Mouse (Mus musculus): ENCODE measurements around the gene Gmppa.

Gmppa gene

DNA sequence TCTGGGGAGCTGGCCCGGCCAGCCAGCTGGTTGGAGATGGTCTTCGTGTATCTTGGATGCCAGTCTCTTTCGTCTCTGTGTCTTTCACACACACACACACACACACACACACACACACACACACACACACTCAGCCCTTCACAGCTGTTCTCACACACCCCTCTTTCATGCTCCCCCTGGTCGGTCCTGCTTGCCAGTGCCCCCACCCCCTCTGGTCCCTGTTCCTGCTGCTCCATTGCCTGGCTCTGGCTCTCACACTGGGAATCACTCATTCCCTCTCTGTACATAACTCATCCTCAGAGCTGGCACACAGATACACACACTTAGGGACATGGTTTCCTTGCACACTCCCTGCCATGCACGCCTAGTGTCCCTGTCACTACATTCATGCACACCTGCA, 16.2 kb downstream of the Gmppa start:
- DNase-seq (ENCODE audit: low read depth in 1 of 2, low spot score in 2 of 2): no peak

DNA sequence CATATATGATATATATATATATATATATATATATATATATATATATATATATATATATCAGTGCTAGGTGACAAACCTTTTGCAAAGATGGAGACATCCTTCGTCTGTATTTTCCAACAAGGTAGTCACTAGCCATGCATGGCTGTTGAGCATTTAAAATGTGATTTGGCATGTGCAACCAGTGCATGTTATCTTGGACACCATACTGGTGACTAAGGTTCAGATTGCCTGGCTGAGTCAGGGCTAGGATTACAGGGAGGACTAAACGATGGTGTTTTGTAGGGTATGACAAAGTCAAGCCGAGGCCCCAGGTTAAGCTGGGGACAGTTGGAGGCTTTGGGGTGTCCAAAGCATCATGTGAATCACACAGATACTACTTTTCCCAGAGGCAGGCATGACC, 19.7 kb downstream of the Gmppa start:
- DNase-seq (ENCODE audit: low read depth in 1 of 2, low spot score in 2 of 2): no peak

GRCm38 (mm10) chr1:75455948-75456347, 20.2 kb downstream of the Gmppa start:
- DNase-seq (ENCODE audit: low read depth in 1 of 2, low spot score in 2 of 2): no peak

GRCm38 (mm10) chr1:75456746-75457564, 21.2 kb downstream of the Gmppa start:
- no peak for DNase-seq (ENCODE audit: low read depth in 1 of 2, low spot score in 2 of 2)

DNA sequence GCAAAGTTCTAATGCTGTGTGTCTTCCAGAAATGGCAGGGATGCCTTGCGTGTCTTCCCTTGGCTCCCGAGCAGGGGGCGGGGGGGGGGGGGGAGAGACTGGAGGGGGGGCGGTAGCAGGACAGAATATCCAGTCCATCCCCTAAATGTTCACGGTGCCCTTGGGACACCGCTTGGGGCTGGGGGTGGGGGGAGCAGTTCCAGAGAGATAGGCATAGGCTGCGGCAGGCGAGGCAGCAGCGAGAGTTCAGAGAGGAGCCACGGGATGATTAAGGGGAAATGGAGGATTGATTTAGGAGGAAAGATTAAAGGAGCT, 21.9 kb downstream of the Gmppa start:
- no peak for DNase-seq (ENCODE audit: low read depth in 1 of 2, low spot score in 2 of 2)

- DNase-seq (ENCODE audit: low read depth in 1 of 2, low spot score in 2 of 2): no peak
Observed at GRCm38 (mm10) chr1:75458025-75458788, 22.5 kb downstream of the Gmppa start.

DNA sequence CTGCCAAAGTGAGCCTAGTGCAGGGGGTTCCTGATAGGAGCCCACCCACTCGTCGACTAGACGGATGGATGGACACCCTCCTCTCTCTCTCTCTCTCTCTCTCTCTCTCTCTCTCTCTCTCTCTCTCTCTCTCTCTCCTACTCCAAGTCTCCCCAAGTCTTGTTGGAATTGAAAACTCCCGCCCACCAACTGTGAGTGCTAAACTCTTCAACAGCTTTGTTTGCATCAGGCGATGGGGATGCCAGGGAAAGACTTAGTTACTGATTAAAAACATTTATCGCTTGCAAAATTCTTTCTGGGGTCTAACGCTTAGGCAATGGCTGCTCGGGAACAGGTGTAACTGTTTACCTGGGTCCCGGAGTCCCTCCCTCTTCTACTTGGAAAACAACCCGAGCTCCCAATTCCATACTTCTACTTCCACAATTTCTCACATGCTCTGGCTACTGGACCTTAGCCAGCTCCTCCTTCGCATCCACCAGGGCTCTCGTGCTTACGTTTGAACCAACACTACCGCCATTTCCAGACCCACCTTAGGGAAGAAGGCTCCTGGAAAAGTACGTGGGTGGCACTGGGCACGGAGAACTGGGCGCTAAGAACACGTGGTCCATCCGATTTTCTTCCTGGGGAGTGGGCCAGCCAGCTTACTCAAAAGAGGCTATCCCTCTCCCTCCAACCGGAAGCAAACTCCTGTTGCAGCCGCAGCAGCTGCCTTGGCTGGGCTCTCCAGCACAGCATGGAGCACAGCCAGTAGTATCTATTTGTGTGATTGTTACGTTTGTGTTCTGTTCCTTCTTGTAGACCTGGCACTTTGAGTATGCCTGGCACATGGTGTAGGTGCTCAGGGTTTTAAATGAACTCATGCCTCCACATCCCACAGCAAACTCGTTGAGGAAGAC, 23.3 kb downstream of the Gmppa start:
- DNase-seq (ENCODE audit: low read depth in 1 of 2, low spot score in 2 of 2): no peak

GRCm38 (mm10) chr1:75460297-75460696, 24.6 kb downstream of the Gmppa start:
- DNase-seq (ENCODE audit: low read depth in 1 of 2, low spot score in 2 of 2): no peak

- no peak for DNase-seq (ENCODE audit: low read depth in 1 of 2, low spot score in 2 of 2)
Observed at GRCm38 (mm10) chr1:75462636-75463035, 26.9 kb downstream of the Gmppa start.

DNA sequence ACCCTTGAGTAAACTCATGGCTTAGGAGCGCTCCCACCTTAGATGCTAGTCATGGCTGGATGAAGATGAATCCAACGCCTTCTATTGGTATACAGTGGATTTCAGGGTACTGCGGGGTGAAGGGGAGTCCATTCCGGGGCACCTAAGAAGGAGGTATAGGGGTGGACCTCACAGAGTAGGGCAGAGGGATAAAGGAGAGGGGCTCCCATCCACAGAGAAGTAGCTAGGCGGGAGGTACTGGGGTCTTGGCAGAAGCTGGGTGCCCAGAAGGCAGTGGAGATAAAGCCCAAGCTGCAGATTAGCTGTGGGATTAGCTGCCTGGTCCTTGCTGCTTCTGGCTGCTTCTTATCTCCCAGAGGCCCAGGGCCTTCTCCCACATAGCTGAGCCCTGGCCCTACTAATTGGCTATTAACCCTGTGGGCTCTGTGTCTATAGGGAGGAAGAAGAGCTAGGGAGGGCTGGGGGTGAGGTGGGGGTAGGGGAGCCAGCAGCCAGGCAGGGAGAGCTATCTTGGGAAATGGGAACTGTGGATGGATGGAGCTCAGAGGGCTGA, 28.0 kb downstream of the Gmppa start:
- DNase-seq (ENCODE audit: low read depth in 1 of 2, low spot score in 2 of 2): no peak

DNA sequence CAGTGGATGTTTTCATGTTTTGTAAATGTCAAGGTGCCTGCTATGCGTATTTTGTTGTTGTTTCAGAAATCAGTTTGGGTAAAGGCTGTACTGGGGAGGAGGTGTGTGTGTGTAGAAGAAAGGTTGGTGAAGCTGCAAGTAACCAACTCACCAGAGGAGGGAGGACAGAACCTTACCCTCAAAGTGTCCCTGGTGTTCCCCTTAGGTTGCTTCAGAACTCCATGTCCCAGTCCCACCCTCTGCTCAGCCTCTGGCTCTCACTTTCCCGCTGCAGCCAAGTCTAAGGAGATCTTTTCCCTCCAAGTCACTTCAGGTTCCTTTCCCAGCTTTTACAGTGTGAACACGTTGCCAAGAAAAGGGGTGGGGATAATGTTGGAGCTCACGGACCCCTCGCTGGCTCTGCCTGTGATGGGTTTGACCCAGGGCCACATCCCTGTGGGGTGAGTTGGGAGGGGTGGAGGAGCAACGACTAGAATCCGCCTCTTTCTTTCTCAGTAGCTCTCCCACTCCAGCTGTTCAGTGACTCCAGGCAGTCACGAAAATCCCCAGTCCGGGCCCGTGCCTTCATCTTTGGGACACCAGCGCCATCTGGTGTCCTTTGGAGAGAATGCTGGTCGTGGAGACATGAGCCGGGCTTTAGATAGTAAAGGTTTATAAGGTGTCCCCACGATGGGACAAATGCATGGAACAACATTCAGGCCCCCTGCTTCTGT, 31.6 kb downstream of the Gmppa start:
- DNase-seq (ENCODE audit: low read depth in 1 of 2, low spot score in 2 of 2): peak in 1 of 2 experiments; percentile 25

DNA sequence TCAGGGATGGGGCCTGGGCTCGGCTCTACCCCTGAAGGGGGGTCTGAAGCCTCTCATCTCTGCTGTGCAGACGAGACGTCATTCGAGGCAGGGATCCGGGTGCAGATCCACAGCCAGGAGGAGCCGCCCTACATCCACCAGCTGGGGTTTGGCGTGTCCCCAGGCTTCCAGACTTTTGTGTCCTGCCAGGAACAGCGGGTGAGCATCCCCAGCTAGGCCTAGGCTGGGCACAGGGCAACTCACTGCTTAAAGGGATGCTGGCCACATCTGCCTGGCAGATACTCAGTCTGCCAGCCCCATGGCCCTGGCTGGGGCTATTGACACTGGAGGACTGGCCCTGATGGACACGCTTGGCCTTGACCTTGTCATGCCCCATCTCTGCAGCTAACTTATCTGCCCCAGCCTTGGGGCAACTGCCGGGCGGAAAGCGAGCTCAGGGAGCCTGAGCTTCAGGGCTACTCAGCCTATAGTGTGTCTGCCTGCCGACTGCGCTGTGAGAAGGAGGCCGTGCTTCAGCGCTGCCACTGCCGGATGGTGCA, 33.6 kb downstream of the Gmppa start:
- no peak for DNase-seq (ENCODE audit: low read depth in 1 of 2, low spot score in 2 of 2)

DNA sequence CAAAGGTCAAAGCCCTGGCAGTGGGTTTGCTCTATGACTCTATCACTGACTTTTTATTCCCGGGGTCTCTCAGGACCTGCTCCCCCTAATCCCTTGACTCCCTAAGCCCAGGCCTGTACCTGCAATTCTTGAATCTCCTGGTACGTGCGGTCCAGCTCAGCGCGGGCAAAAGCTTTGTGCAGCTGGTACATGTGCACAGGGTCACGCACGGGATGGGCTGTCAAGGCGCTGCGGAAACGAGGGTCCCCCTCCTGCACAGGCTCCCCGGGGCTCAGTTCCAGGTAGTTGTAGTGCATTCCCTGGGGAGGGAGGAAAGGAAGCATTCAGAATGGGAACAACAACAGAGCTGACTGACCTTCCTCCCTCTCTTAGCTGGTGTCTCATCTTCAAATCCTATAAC, 40.7 kb downstream of the Gmppa start:
- no peak for DNase-seq (ENCODE audit: low read depth in 1 of 2, low spot score in 2 of 2)

GRCm38 (mm10) chr1:75477264-75477965, 41.7 kb downstream of the Gmppa start:
- peak in 1 of 2 experiments; percentile 26 for DNase-seq (ENCODE audit: low read depth in 1 of 2, low spot score in 2 of 2)

- no peak for DNase-seq (ENCODE audit: low read depth in 1 of 2, low spot score in 2 of 2)
Observed at GRCm38 (mm10) chr1:75477966-75478290, 42.2 kb downstream of the Gmppa start.

DNA sequence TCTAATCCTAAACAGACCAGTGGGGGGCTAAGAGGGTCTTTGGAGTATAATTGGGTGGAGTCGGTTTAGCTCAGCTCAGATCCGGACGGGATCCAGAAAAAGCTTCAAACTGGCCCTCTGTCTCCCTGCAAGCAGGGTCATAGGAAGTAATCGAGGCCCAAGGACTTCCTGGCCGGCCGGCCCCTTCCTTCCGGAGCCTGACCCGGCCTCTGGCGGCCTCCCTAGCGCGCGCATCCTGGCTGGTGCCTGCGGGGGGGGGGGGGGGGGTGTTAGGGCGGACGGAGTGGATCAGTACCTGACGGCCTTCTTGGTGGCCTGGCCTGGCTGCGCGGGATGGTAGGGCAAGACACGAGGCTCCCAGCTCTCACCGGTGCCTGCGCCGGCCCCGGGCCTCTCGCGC, 42.8 kb downstream of the Gmppa start:
- DNase-seq (ENCODE audit: low read depth in 1 of 2, low spot score in 2 of 2): no peak

GRCm38 (mm10) chr1:75478916-75479634, 43.3 kb downstream of the Gmppa start, which contains the start of the genes Chpf and Tmem198:
TSS of gene Chpf (minus strand) at chr1:75479307.
TSS of gene Tmem198 (plus strand) at chr1:75479532.
- DNase-seq (ENCODE audit: low read depth in 1 of 2, low spot score in 2 of 2): peak; percentile 66 to 84

DNA sequence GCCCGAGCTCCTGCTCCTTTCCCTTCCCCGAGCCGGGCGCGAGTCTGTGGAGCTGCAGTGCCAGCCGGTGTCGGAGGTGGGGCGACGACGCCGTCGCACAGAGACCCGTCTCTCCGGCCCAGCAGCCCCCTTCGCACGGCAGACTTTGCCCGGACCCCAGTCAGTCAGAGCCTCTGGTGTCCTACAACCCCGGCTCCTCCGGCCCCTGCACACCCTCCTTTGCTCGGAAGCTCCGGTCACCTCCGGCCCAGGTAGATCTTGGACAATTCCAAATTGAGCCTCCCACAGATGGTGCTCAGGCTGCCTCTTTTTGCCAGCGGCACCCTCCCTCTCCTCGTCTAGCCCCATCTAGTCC, 43.9 kb downstream of the Gmppa start:
- DNase-seq (ENCODE audit: low read depth in 1 of 2, low spot score in 2 of 2): no peak

DNA sequence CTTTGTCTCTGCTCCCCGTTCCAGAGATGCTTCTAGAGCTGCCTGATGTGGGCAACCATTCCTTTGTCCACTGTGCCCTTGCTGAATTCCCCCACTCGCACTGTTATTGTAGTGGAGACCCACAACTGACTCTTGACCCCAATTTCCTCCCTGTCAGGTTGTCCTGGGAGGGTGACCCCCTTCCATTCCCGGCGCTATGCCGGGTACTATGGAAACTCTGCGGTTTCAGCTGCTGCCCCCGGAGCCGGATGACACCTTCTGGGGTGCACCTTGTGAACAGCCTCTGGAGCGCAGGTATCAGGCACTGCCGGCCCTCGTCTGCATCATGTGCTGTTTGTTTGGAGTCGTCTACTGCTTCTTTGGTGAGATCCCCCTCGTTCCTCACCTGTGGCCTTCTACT, 44.3 kb downstream of the Gmppa start:
- DNase-seq (ENCODE audit: low read depth in 1 of 2, low spot score in 2 of 2): no peak
